Mouse (Mus musculus): ENCODE data around the gene Uso1. TPM values are rescaled to one million over a fixed set of nuclear protein-coding genes. Genes with fewer than 3 reads are reported as not detected.

Gene Uso1
- polyA plus RNA-seq, 1 experiment from 2014 or later, result 42.5 TPM

- H3K27ac ChIP-seq, result no peak overlapping the region
- H3K4me2 ChIP-seq, result no peak overlapping the region
- no peaks in the 10 kb centered on the region for H3K27me3 ChIP-seq (replicated peaks)
- 81% methylated on average over 4 of the region's 4 CpGs for WGBS
- no peak overlapping the region for H3K9ac ChIP-seq
- H3K4me3 ChIP-seq, result no peak overlapping the region
- no peaks in the 10 kb centered on the region for H3K36me3 ChIP-seq (replicated peaks)
- no peak for ATAC-seq (replicated peaks)
- H3K9me3 ChIP-seq, result no peaks in the 10 kb centered on the region
- no peaks in the 10 kb centered on the region for H3K4me1 ChIP-seq
Observed at GRCm38 (mm10) chr5:92233366-92233765, 95.6 kb downstream of the Uso1 start.

- Histone ChIP-seq H3K4me2 (no peak overlapping the region), H3K4me1 (0 out of 2 replicates have a peak, but pooled peaks cover 3% of the 10 kb centered on the region), H3K27ac (no peak overlapping the region), H3K4me3 (no peak overlapping the region), H3K27me3 (replicated peaks) (no peaks in the 10 kb centered on the region), H3K9me3 (no peaks in the 10 kb centered on the region), H3K9ac (no peak overlapping the region), H3K36me3 (replicated peaks) (no peaks in the 10 kb centered on the region)
- no peak for ATAC-seq (replicated peaks)
- WGBS, result 80% methylated on average over 5 of the region's 5 CpGs
Observed at GRCm38 (mm10) chr5:92234939-92235557, 97.3 kb downstream of the Uso1 start.

GRCm38 (mm10) chr5:92239333-92240232 is 101.8 kb downstream of the Uso1 start:
- H3K27ac ChIP-seq, result no peak overlapping the region; the same call in 1 of the 2 replicates
- no peak overlapping the region for H3K9ac ChIP-seq
- 0 out of 2 replicates have a peak, but pooled peaks cover 3% of the 10 kb centered on the region for H3K4me1 ChIP-seq
- peak overlapping the region; percentile 19 for H3K4me2 ChIP-seq
- ATAC-seq (replicated peaks), result peak; percentile 89
- WGBS, result 44% methylated on average over 29 of the region's 29 CpGs
- H3K4me3 ChIP-seq, result no peak overlapping the region
- no peaks in the 10 kb centered on the region for H3K36me3 ChIP-seq (replicated peaks)
- no peaks in the 10 kb centered on the region for H3K9me3 ChIP-seq
- H3K27me3 ChIP-seq (replicated peaks), result no peaks in the 10 kb centered on the region

- Histone ChIP-seq H3K36me3 (replicated peaks) (no peaks in the 10 kb centered on the region), H3K4me3 (no peak overlapping the region), H3K27ac (no peak overlapping the region), H3K4me2 (no peak overlapping the region), H3K9ac (no peak overlapping the region), H3K27me3 (replicated peaks) (no peaks in the 10 kb centered on the region), H3K4me1 (0 out of 2 replicates have a peak, but pooled peaks cover 3% of the 10 kb centered on the region), H3K9me3 (no peaks in the 10 kb centered on the region)
- WGBS, result 87% methylated on average over 12 of the region's 12 CpGs
- ATAC-seq (replicated peaks), result no peak
Observed at GRCm38 (mm10) chr5:92240769-92241168, 103.0 kb downstream of the Uso1 start.

GRCm38 (mm10) chr5:92244900-92245299 is 107.2 kb downstream of the Uso1 start:
- Histone ChIP-seq H3K4me1 (0 out of 2 replicates have a peak, but pooled peaks cover under 1% of the 10 kb centered on the region), H3K36me3 (replicated peaks) (no peaks in the 10 kb centered on the region), H3K27me3 (replicated peaks) (no peaks in the 10 kb centered on the region), H3K27ac (no peak overlapping the region), H3K9me3 (no peaks in the 10 kb centered on the region), H3K4me3 (no peak overlapping the region), H3K9ac (no peak overlapping the region), H3K4me2 (no peak overlapping the region)
- no peak for ATAC-seq (replicated peaks)
- WGBS, result 100% methylated on average over 2 of the region's 2 CpGs

- Histone ChIP-seq H3K4me2 (no peak overlapping the region), H3K27ac (no peak overlapping the region), H3K4me1 (no peaks in the 10 kb centered on the region), H3K36me3 (replicated peaks) (no peaks in the 10 kb centered on the region), H3K9me3 (no peaks in the 10 kb centered on the region), H3K27me3 (replicated peaks) (no peaks in the 10 kb centered on the region), H3K4me3 (no peak overlapping the region), H3K9ac (no peak overlapping the region)
- 90% methylated on average over 9 of the region's 9 CpGs for WGBS
- ATAC-seq (replicated peaks), result no peak
Observed at GRCm38 (mm10) chr5:92245483-92245882, 107.7 kb downstream of the Uso1 start.

GRCm38 (mm10) chr5:92248614-92249013 is 110.9 kb downstream of the Uso1 start:
- Histone ChIP-seq H3K36me3 (replicated peaks) (no peaks in the 10 kb centered on the region), H3K27me3 (replicated peaks) (no peaks in the 10 kb centered on the region), H3K27ac (no peak overlapping the region), H3K4me1 (no peaks in the 10 kb centered on the region), H3K4me3 (no peak overlapping the region), H3K4me2 (no peak overlapping the region), H3K9ac (no peak overlapping the region), H3K9me3 (no peaks in the 10 kb centered on the region)
- 85% methylated on average over 11 of the region's 11 CpGs for WGBS
- ATAC-seq (replicated peaks), result no peak

GRCm38 (mm10) chr5:92252031-92252430 is 114.3 kb downstream of the Uso1 start:
- Histone ChIP-seq H3K27ac (no peak overlapping the region), H3K4me3 (no peak overlapping the region), H3K9me3 (no peaks in the 10 kb centered on the region), H3K9ac (no peak overlapping the region), H3K36me3 (replicated peaks) (no peaks in the 10 kb centered on the region), H3K4me1 (no peaks in the 10 kb centered on the region), H3K27me3 (replicated peaks) (no peaks in the 10 kb centered on the region), H3K4me2 (no peak overlapping the region)
- ATAC-seq (replicated peaks), result no peak
- 93% methylated on average over 6 of the region's 6 CpGs for WGBS

Other genes starting within 250 kb of the Uso1 start
- gene Rchy1, start 174.9 kb upstream of the Uso1 start, polyA plus RNA-seq (2015; fragmentation: Nextera tagmentation; extraction: Ambion mirVana), result 79.3 and 84.0 TPM in 2 replicates
- gene Odaph, start 150.5 kb upstream of the Uso1 start, polyA plus RNA-seq (2015; fragmentation: Nextera tagmentation; extraction: Ambion mirVana), result not detected in 2 replicates
- 9.8 and 10.5 TPM in 2 replicates for gene Cdkl2, start 94.1 kb upstream of the Uso1 start, polyA plus RNA-seq (2015; fragmentation: Nextera tagmentation; extraction: Ambion mirVana)
- 330 and 368 TPM in 2 replicates for gene G3bp2, start 54.2 kb upstream of the Uso1 start, polyA plus RNA-seq (2015; fragmentation: Nextera tagmentation; extraction: Ambion mirVana)
- gene U90926, start 77.5 kb downstream of the Uso1 start, polyA plus RNA-seq (2015; fragmentation: Nextera tagmentation; extraction: Ambion mirVana), result not detected in 2 replicates
- gene Ppef2, start 118.3 kb downstream of the Uso1 start, polyA plus RNA-seq (2015; fragmentation: Nextera tagmentation; extraction: Ambion mirVana), result 0.50 and 0.99 TPM in 2 replicates
- 16.4 and 17.7 TPM in 2 replicates for gene Naaa, start 140.2 kb downstream of the Uso1 start, polyA plus RNA-seq (2015; fragmentation: Nextera tagmentation; extraction: Ambion mirVana)
- 31.8 TPM in 2 replicates for gene Sdad1, start 172.5 kb downstream of the Uso1 start, polyA plus RNA-seq (2015; fragmentation: Nextera tagmentation; extraction: Ambion mirVana)
- not detected in 2 replicates for gene Cxcl9, start 190.1 kb downstream of the Uso1 start, polyA plus RNA-seq (2015; fragmentation: Nextera tagmentation; extraction: Ambion mirVana)
- 4.5 and 5.5 TPM in 2 replicates for gene Art3, start 193.9 kb downstream of the Uso1 start, polyA plus RNA-seq (2015; fragmentation: Nextera tagmentation; extraction: Ambion mirVana)
- gene Cxcl10, start 211.0 kb downstream of the Uso1 start, polyA plus RNA-seq (2015; fragmentation: Nextera tagmentation; extraction: Ambion mirVana), result 0.21 and 0.42 TPM in 2 replicates